Mouse (Mus musculus): ENCODE data around the gene Nr4a1. TPM values are rescaled to one million over a fixed set of nuclear protein-coding genes. Genes with fewer than 3 reads are reported as not detected.
A peak's percentile ranks its signal among the peaks of the same experiment; 100 is the strongest.

Gene Nr4a1
- polyA plus RNA-seq, 1 experiment from 2014 or later: 7.6 TPM

- 58% methylated on average over 10 of the region's 10 CpGs for WGBS
- no peaks in the 10 kb centered on the region for H3K36me3 ChIP-seq
- H3K4me2 ChIP-seq: no peak overlapping the region
- H3K9ac ChIP-seq: no peak overlapping the region
- peaks cover 15% of the 10 kb centered on the region for H3K27me3 ChIP-seq
- ATAC-seq (ENCODE audit: low read depth): no peak
- H3K4me1 ChIP-seq (replicated peaks): peaks cover 14% of the 10 kb centered on the region; the same call in 1 of the 2 replicates
- no peaks in the 10 kb centered on the region for H3K9me3 ChIP-seq
- H3K4me3 ChIP-seq: no peak overlapping the region
- no peak overlapping the region for H3K27ac ChIP-seq (replicated peaks)
Observed at GRCm38 (mm10) chr15:101260387-101260786, 6.3 kb downstream of the Nr4a1 start.

- no peak for ATAC-seq (ENCODE audit: low read depth)
- H3K36me3 ChIP-seq: no peaks in the 10 kb centered on the region
- no peak overlapping the region for H3K4me3 ChIP-seq
- no peaks in the 10 kb centered on the region for H3K9me3 ChIP-seq
- H3K4me2 ChIP-seq: no peak overlapping the region
- WGBS: 76% methylated on average over 13 of the region's 13 CpGs
- peak overlapping the region; percentile 2; the same call in 1 of the 2 replicates for H3K27ac ChIP-seq (replicated peaks)
- H3K27me3 ChIP-seq: peaks cover 21% of the 10 kb centered on the region
- H3K9ac ChIP-seq: no peak overlapping the region
- peaks cover 20% of the 10 kb centered on the region for H3K4me1 ChIP-seq (replicated peaks)
Observed at GRCm38 (mm10) chr15:101260874-101261622, 7.0 kb downstream of the Nr4a1 start.

- peaks cover 32% of the 10 kb centered on the region for H3K4me1 ChIP-seq (replicated peaks)
- H3K9ac ChIP-seq: no peak overlapping the region; the same call in 1 of the 2 replicates
- no peak for ATAC-seq (ENCODE audit: low read depth)
- no peak overlapping the region for H3K27ac ChIP-seq (replicated peaks)
- no peak overlapping the region for H3K4me2 ChIP-seq
- H3K9me3 ChIP-seq: no peaks in the 10 kb centered on the region
- H3K36me3 ChIP-seq: no peaks in the 10 kb centered on the region
- 72% methylated on average over 5 of the region's 5 CpGs for WGBS
- H3K4me3 ChIP-seq: no peak overlapping the region
- peaks cover 36% of the 10 kb centered on the region for H3K27me3 ChIP-seq
Observed at GRCm38 (mm10) chr15:101262502-101262901, 8.4 kb downstream of the Nr4a1 start.

- peaks cover 13% of the 10 kb centered on the region for H3K36me3 ChIP-seq
- WGBS: under 1% methylated on average over 57 of the region's 57 CpGs
- H3K4me2 ChIP-seq: peak overlapping the region; percentile 83
- peak; percentile 74 for ATAC-seq (ENCODE audit: low read depth)
- peaks cover 48% of the 10 kb centered on the region for H3K27me3 ChIP-seq
- H3K9me3 ChIP-seq: no peaks in the 10 kb centered on the region
- H3K9ac ChIP-seq: peak overlapping the region; percentile 68
- peak overlapping the region; percentile 46 for H3K4me3 ChIP-seq
- H3K4me1 ChIP-seq (replicated peaks): peaks cover 21% of the 10 kb centered on the region
- H3K27ac ChIP-seq (replicated peaks): 0 out of 2 replicates have a peak overlapping the region, but pooled peaks have one; percentile 33
Observed at GRCm38 (mm10) chr15:101266132-101266963, 12.3 kb downstream of the Nr4a1 start.

GRCm38 (mm10) chr15:101267053-101268032, 13.3 kb downstream of the Nr4a1 start:
- peaks cover 22% of the 10 kb centered on the region for H3K36me3 ChIP-seq
- WGBS: 4% methylated on average over 25 of the region's 25 CpGs
- peak overlapping the region; percentile 68 for H3K9ac ChIP-seq
- H3K27ac ChIP-seq (replicated peaks): 0 out of 2 replicates have a peak overlapping the region, but pooled peaks have one; percentile 33
- H3K4me3 ChIP-seq: peak overlapping the region; percentile 46
- ATAC-seq (ENCODE audit: low read depth): no peak; the same call in 1 of the 2 replicates
- H3K27me3 ChIP-seq: peaks cover 48% of the 10 kb centered on the region
- H3K4me2 ChIP-seq: peak overlapping the region; percentile 83
- H3K9me3 ChIP-seq: no peaks in the 10 kb centered on the region
- H3K4me1 ChIP-seq (replicated peaks): peaks cover 18% of the 10 kb centered on the region

- no peak overlapping the region for H3K9ac ChIP-seq
- peaks cover 43% of the 10 kb centered on the region for H3K36me3 ChIP-seq
- ATAC-seq (ENCODE audit: low read depth): no peak
- 93% methylated on average over 29 of the region's 29 CpGs for WGBS
- no peaks in the 10 kb centered on the region for H3K9me3 ChIP-seq
- peaks cover 34% of the 10 kb centered on the region for H3K27me3 ChIP-seq
- H3K27ac ChIP-seq (replicated peaks): no peak overlapping the region
- no peak overlapping the region for H3K4me3 ChIP-seq
- peaks cover 18% of the 10 kb centered on the region for H3K4me1 ChIP-seq (replicated peaks)
- no peak overlapping the region for H3K4me2 ChIP-seq
Observed at GRCm38 (mm10) chr15:101270101-101270820, 16.2 kb downstream of the Nr4a1 start.

GRCm38 (mm10) chr15:101271107-101271506, 17.0 kb downstream of the Nr4a1 start:
- peaks cover 26% of the 10 kb centered on the region for H3K27me3 ChIP-seq
- ATAC-seq (ENCODE audit: low read depth): no peak
- 75% methylated on average over 3 of the region's 3 CpGs for WGBS
- peak overlapping the region; percentile 29; the same call in 1 of the 2 replicates for H3K27ac ChIP-seq (replicated peaks)
- H3K9ac ChIP-seq: no peak overlapping the region
- no peak overlapping the region for H3K4me2 ChIP-seq
- no peak overlapping the region for H3K4me3 ChIP-seq
- H3K9me3 ChIP-seq: no peaks in the 10 kb centered on the region
- peaks cover 13% of the 10 kb centered on the region for H3K4me1 ChIP-seq (replicated peaks)
- peaks cover 43% of the 10 kb centered on the region for H3K36me3 ChIP-seq

GRCm38 (mm10) chr15:101271513-101271912, 17.4 kb downstream of the Nr4a1 start:
- peaks cover 13% of the 10 kb centered on the region for H3K4me1 ChIP-seq (replicated peaks)
- no peak for ATAC-seq (ENCODE audit: low read depth)
- H3K27ac ChIP-seq (replicated peaks): peak overlapping the region; percentile 29; the same call in 1 of the 2 replicates
- H3K4me2 ChIP-seq: 0 out of 2 replicates have a peak overlapping the region, but pooled peaks have one; percentile 3
- peak overlapping the region; percentile 19; the same call in 1 of the 2 replicates for H3K9ac ChIP-seq
- peaks cover 22% of the 10 kb centered on the region for H3K27me3 ChIP-seq
- no peaks in the 10 kb centered on the region for H3K9me3 ChIP-seq
- 74% methylated on average over 15 of the region's 15 CpGs for WGBS
- no peak overlapping the region for H3K4me3 ChIP-seq
- H3K36me3 ChIP-seq: peaks cover 43% of the 10 kb centered on the region

- H3K9me3 ChIP-seq: no peaks in the 10 kb centered on the region
- H3K36me3 ChIP-seq: peaks cover 43% of the 10 kb centered on the region
- WGBS: 84% methylated on average over 6 of the region's 6 CpGs
- no peak overlapping the region for H3K4me3 ChIP-seq
- H3K9ac ChIP-seq: no peak overlapping the region
- H3K4me1 ChIP-seq (replicated peaks): peaks cover 34% of the 10 kb centered on the region
- no peaks in the 10 kb centered on the region for H3K27me3 ChIP-seq
- no peak overlapping the region for H3K27ac ChIP-seq (replicated peaks)
- ATAC-seq (ENCODE audit: low read depth): no peak
- no peak overlapping the region for H3K4me2 ChIP-seq
Observed at GRCm38 (mm10) chr15:101274380-101274779, 20.3 kb downstream of the Nr4a1 start.

GRCm38 (mm10) chr15:101277351-101277899, 23.4 kb downstream of the Nr4a1 start:
- Histone ChIP-seq H3K4me2 (no peak overlapping the region), H3K9me3 (no peaks in the 10 kb centered on the region), H3K4me3 (no peak overlapping the region), H3K27me3 (no peaks in the 10 kb centered on the region), H3K27ac (replicated peaks) (peak overlapping the region; percentile 71), H3K36me3 (peaks cover 19% of the 10 kb centered on the region), H3K9ac (no peak overlapping the region), H3K4me1 (replicated peaks) (peaks cover 40% of the 10 kb centered on the region)
- peak; percentile 66 for ATAC-seq (ENCODE audit: low read depth)
- WGBS: 23% methylated on average over 11 of the region's 11 CpGs

Measured in neural tube, embryonic 13.5 days (tissue).